Mouse (Mus musculus) heart, postnatal 0 days (tissue): ENCODE data around the gene Actb. TPM values are rescaled to one million over a fixed set of nuclear protein-coding genes. Genes with fewer than 3 reads are reported as not detected.

Source experiments
- ATAC-seq: fragments of 200-750 bp; cut with Nextera tagmentation; 2 replicates; pipeline ENCODE4 v1.8.0; 2017; ENCODE audit warnings: low read depth, moderate number of reproducible peaks, moderate library complexity; ENCODE audit not compliant: insufficient read depth
- DNase-seq: peaks from one replicate; pipeline ENCODE4 v3.0.0-alpha.2; 2016; ENCODE audit warnings: low spot score
- H3K27ac ChIP-seq: fragments of 300-500 bp; sonication (generic); 2 replicates; pipeline ENCODE4 v1.5.1; 2014; ENCODE audit warnings: low read depth, mild to moderate bottlenecking
- H3K27me3 ChIP-seq: fragments of 300-500 bp; sonication (generic); 2 replicates; pipeline ENCODE4 v1.6.1; 2014; ENCODE audit warnings: low read length, mixed read lengths; ENCODE audit not compliant: control insufficient read depth, insufficient read depth
- H3K36me3 ChIP-seq: fragments of 300-500 bp; sonication (generic); replicated peaks from 2 replicates; pipeline ENCODE4 v1.6.1; 2014; ENCODE audit warnings: low read length, mixed read lengths; ENCODE audit not compliant: control insufficient read depth, insufficient read depth
- H3K4me1 ChIP-seq: fragments of 300-500 bp; sonication (generic); 2 replicates; pipeline ENCODE4 v1.6.1; 2014; ENCODE audit warnings: antibody characterized with exemption; ENCODE audit not compliant: control insufficient read depth, insufficient read depth
- H3K4me2 ChIP-seq: fragments of 300-500 bp; sonication (generic); 2 replicates; pipeline ENCODE4 v1.6.1; 2014; ENCODE audit warnings: low read depth, mild to moderate bottlenecking, low read length, moderate library complexity
- H3K4me3 ChIP-seq: fragments of 300-500 bp; sonication (generic); 2 replicates; pipeline ENCODE4 v1.5.1; 2014; ENCODE audit warnings: low read depth, low read length
- H3K9ac ChIP-seq: fragments of 300-500 bp; sonication (generic); replicated peaks from 2 replicates; pipeline ENCODE4 v1.6.1; 2014; ENCODE audit warnings: low read depth, low read length, mixed read lengths
- H3K9me3 ChIP-seq: fragments of 300-500 bp; sonication (generic); replicated peaks from 2 replicates; pipeline ENCODE4 v1.6.1; 2016; ENCODE audit warnings: low read length; ENCODE audit not compliant: control insufficient read depth
- CTCF ChIP-seq: IDR thresholded peaks from 2 replicates; pipeline ENCODE4 v1.5.1; 2016; ENCODE audit warnings: antibody characterized with exemption, control low read depth, low read depth
- EP300 ChIP-seq: IDR thresholded peaks from 2 replicates; pipeline ENCODE4 v1.6.1; 2016; ENCODE audit warnings: antibody characterized with exemption, low read depth
- WGBS: fragments of 180-500 bp; shearing (Covaris S2); extraction: QIAGEN DNeasy Blood & Tissue Kit; methylation state at CpG from one replicate; pipeline ENCODE4 v1.1.7; 2014; 5-methylcytosine and 5-hydroxymethylcytosine counted together
- polyA plus RNA-seq: library from polyadenylated mRNA; unstranded; fragments of >200 nt; fragmentation: Nextera tagmentation; extraction: Ambion mirVana; gene quantifications from 2 replicates; pipeline ENCODE4 v1.2.1, GENCODE M21; 2015
- total RNA-seq: library from RNA; depleted of rRNA; stranded (reverse); fragments of >200 nt; gene quantifications from 2 replicates; pipeline ENCODE4 v1.2.3, GENCODE M21; 2014; ENCODE audit warnings: low replicate concordance

Gene Actb
- total and polyA plus RNA-seq, 2 experiments from 2014 or later: 2,574 to 4,473 TPM

DNA sequence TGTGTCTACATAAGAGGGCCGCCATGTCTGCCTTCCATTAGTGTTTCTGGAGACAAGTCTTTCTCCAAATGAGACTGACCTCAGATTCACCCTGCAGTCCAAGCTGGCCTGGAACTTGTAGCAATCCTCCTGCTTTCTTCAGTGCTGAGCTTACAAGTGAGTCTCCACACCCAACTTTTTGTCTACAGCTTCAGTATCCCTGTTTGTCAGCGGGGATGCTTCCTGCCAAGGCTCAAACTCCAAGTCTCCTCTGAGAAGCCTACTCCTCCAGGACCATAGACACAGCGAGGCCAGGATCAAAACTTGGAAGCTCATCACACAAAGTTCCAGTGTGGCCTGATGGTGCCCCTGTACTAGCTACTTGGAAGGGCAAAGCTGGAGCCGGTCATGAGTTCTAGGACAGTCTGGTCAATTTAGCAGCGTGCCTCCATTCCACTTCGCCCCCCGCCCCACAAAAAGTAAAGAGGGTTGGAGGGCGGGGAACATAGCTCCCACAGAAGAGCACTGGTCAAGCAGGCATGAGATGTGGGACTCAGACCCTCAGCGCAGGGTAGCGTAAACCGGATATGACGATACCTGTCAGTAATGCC is 20.9 kb upstream of the Actb start:
- H3K4me2 ChIP-seq: no peak overlapping the region
- no peaks in the 10 kb centered on the region for H3K36me3 ChIP-seq
- ATAC-seq (no peak), DNase-seq (no peak)
- TF ChIP-seq EP300 (no peak), CTCF (no peak)
- no peak overlapping the region for H3K4me3 ChIP-seq
- H3K9ac ChIP-seq: no peak overlapping the region
- no peaks in the 10 kb centered on the region for H3K9me3 ChIP-seq
- WGBS: 88% methylated on average over 12 of the region's 12 CpGs
- peaks cover 27% of the 10 kb centered on the region for H3K4me1 ChIP-seq
- peak overlapping the region; percentile 73 for H3K27ac ChIP-seq
- no peaks in the 10 kb centered on the region for H3K27me3 ChIP-seq

GRCm38 (mm10) chr5:142926940-142927228 is 20.3 kb upstream of the Actb start:
- H3K27ac ChIP-seq: peak overlapping the region; percentile 73
- ATAC-seq: no peak
- peak overlapping the region; percentile 29; the same call in 1 of the 2 replicates for H3K4me2 ChIP-seq
- no peak overlapping the region for H3K4me3 ChIP-seq
- WGBS: 25% methylated on average over 3 of the region's 3 CpGs
- no peaks in the 10 kb centered on the region for H3K9me3 ChIP-seq
- no peak for DNase-seq
- H3K36me3 ChIP-seq: no peaks in the 10 kb centered on the region
- TF ChIP-seq EP300 (no peak), CTCF (no peak)
- no peak overlapping the region; the same call in 1 of the 2 replicates for H3K9ac ChIP-seq
- peaks cover 27% of the 10 kb centered on the region for H3K4me1 ChIP-seq
- H3K27me3 ChIP-seq: no peaks in the 10 kb centered on the region

DNA sequence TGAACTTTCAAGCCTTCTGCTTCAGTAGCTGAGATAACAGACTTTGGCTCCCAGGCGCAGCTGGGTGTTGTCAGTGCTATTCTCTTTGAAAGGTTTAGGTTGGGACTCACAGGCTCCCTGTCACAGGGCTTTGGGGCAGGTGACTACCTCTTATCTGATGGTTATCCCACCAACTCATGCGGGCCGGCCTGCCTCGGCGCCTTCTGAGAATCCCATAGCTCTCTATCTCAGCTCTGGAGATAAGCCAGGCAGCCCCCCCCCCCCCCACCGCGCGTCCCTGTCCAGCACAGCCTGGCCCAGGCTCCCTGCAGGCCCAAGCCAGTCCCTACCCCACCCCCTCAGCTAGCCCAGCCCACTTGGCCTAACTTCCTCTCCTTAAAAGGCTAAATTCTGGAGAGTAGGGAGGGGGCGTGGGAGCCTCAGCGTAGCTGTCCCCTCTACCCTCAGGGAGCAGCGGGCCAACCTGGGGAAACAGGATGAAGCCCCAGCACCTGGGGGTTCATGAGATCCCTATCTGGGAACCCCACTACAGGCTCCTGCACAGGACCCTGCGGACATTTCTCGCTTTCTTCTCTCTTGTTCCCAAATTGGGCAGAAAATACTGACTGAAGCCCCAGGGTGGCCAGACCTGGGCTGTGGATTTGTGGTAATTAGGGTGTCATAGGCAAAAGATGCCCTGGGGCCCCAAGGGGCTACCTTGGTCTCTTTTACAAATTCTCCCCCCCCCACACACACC is 19.8 kb upstream of the Actb start:
- Histone ChIP-seq H3K4me2 (peak overlapping the region; percentile 29; the same call in 1 of the 2 replicates), H3K9ac (no peak overlapping the region; the same call in 1 of the 2 replicates), H3K4me3 (no peak overlapping the region), H3K36me3 (no peaks in the 10 kb centered on the region), H3K9me3 (no peaks in the 10 kb centered on the region), H3K27ac (peak overlapping the region; percentile 73), H3K4me1 (peaks cover 32% of the 10 kb centered on the region), H3K27me3 (no peaks in the 10 kb centered on the region)
- TF ChIP-seq EP300: no peak
- TF ChIP-seq CTCF: no peak
- ATAC-seq (peak; percentile 68), DNase-seq (no peak)
- WGBS: 17% methylated on average over 13 of the region's 13 CpGs

DNA sequence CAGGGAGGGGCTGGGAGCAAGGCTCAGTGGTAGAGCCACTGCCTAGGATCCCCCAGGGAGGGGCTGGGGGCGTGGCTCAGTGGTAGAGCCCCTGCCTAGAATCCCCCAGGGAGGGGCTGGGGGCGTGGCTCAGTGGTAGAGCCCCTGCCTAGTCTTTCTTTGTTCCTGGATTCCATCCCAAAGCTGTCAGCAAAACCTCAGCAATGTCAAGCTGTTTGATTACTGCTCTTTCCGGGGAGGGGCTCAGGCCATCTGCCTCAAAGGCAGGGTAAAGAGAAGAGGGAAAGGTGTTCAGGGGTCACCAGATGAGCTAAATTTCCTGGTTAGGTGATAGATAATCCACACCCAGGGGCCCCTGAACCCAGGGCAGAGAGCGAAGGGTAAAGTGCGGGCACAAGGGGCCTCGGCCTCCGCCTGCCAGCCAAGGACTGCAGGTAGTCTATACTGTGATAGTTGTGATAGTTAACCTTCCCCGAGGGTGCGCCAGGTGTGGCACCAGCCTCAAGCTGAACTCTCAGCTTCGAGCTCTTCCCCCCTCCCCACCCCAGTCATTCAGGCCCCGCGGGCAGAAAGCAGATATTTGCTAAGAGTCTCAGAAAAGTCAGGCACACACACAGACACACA is 17.9 kb upstream of the Actb start:
- Histone ChIP-seq H3K4me1 (peaks cover 43% of the 10 kb centered on the region), H3K9ac (no peak overlapping the region), H3K4me2 (no peak overlapping the region), H3K9me3 (no peaks in the 10 kb centered on the region), H3K36me3 (no peaks in the 10 kb centered on the region), H3K4me3 (no peak overlapping the region), H3K27me3 (no peaks in the 10 kb centered on the region), H3K27ac (no peak overlapping the region)
- TF ChIP-seq CTCF (no peak), EP300 (no peak)
- 64% methylated on average over 12 of the region's 12 CpGs for WGBS
- DNase-seq: no peak
- ATAC-seq: no peak

DNA sequence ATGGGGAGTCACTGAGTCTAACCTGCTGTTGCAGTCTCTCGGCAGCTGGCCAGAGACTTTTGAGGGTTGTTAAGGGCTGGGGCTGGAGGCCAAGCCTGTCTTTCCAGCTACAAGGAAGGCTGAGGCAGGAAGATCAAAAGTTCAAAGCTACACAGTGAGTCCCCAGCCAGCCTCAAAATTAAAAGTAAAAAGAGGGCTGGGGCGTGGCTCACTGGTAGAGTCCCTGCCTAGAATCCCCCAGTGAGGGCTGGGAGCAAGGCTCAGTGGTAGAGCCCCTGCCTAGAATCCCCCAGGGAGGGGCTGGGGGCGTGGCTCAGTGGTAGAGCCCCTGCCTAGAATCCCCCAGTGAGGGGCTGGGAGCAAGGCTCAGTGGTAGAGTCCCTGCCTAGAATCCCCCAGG is 17.2 kb upstream of the Actb start:
- Histone ChIP-seq H3K4me2 (no peak overlapping the region), H3K27me3 (no peaks in the 10 kb centered on the region), H3K27ac (no peak overlapping the region), H3K9ac (no peak overlapping the region), H3K36me3 (no peaks in the 10 kb centered on the region), H3K4me3 (no peak overlapping the region), H3K9me3 (no peaks in the 10 kb centered on the region), H3K4me1 (peaks cover 41% of the 10 kb centered on the region)
- DNase-seq (no peak), ATAC-seq (no peak)
- 70% methylated on average over 3 of the region's 3 CpGs for WGBS
- no peak for TF ChIP-seq CTCF
- TF ChIP-seq EP300: no peak
